Mouse (Mus musculus) cortical plate, adult 2 months (tissue): Measurements from ENCODE around the gene Ccdc186.

Experiments
- CTCF ChIP-seq: fragments of 200-500 bp; IDR thresholded peaks from 2 replicates; pipeline ENCODE4 v1.5.1; 2011; ENCODE audit warnings: mild to moderate bottlenecking, control low read depth, low read length; ENCODE audit not compliant: insufficient read depth; ENCODE audit errors: extremely low read depth
- POLR2A ChIP-seq: fragments of 200-500 bp; IDR thresholded peaks from 2 replicates; pipeline ENCODE4 v1.6.1; 2011; ENCODE audit warnings: mild to moderate bottlenecking, low read length, control low read depth; ENCODE audit not compliant: insufficient read depth; ENCODE audit errors: extremely low read depth

DNA sequence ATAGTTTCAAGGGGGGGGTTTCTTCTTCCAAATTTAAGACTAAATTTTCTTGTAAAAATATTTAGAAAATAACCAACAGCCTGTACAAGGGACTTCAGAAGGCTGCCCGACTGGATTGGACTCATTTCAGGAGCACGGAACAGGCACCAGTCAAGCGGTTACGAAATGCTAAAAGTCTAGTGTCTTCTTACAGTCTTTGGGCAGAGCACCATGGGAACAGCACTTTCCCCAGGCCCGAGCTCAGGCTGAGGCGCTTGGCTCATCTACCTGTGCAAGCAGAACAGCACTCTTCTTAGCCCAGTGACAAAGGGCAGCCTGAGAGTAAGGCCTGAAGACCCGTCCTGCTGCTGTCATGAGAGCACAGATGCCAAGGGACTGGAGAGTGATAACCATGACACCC is 34.1 kb downstream of the Ccdc186 start:
- TF ChIP-seq CTCF (no peak), POLR2A (no peak)
